Mouse (Mus musculus) thymus, postnatal 14 days (tissue): ENCODE results near the gene Atl1.
A peak's percentile ranks its signal among the peaks of the same experiment; 100 is the strongest.

Experiments
- DNase-seq: peaks from one replicate; pipeline ENCODE4 v3.0.0; 2021

Gene Atl1

DNA sequence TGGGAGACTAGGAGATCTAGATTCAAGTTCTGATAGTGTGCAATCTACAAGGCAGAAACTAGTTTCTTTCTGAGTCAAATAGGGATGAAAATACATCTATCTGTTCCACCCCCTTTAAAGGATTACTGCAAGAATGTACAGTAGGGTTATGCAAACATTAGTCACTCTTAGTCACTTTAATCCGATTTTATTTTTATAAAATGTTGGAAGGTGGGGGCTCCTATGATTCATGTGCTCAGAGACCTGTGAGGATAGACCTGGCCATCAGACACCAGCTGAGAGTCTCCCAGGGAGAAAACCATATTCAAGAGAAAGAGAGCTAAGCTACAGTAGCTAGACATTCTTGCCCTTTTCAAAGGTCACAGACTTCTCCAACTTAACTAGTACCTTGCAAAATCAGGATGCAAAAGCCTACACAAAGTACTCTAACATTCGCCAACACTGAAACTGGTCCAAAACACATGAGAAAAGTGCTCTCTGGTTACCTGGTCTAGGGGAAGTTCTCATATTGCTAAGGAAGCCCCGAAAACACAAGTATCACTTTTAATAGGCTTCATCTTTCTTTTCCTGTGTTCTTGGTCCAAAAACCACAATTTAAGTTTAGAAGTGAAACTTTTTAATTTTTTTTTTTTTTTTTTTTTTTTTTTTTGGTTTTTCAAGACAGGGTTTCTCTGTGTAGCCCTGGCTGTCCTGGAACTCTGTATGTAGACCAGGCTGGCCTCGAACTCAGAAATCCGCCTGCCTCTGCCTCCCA is 7.1 kb upstream of the Atl1 start:
- no peak for DNase-seq

DNA sequence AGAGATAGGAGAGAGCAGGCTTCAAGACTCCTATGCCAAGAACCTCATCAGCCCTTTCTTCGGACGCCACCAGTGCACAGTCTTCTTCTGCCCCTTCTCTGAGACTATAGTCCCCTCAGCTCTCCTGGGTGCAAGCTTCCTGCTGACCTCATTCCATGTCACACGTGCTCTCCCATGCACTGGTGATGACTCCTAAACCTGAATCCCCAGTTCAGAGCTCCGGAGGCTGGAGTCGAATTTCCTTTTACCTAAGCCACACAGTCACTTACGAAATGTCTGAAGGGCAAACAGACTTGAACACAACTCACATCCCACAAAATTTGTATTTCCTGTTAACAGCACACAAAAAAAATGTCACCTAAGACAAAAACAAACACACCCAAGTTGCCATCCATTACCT is 4.6 kb upstream of the Atl1 start:
- DNase-seq: no peak

DNA sequence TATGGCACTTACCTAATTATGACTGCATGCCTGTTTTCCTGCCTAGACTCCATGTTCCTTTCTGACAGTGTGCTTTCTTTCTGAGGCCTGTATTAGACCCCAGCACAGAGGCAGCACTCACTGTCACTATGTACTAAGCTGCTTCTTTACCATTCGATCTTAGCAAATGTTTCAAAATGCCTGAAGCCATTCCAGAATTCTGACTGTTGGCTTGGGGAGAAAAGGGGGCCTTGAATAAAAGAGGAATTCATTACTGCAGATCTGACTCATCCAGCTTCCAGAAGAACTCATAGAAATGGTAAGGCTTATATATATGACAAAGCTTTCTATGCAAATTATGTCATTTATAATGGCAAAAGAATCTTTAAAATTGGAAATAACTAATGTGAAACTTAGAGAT is 4.1 kb upstream of the Atl1 start:
- no peak for DNase-seq

DNA sequence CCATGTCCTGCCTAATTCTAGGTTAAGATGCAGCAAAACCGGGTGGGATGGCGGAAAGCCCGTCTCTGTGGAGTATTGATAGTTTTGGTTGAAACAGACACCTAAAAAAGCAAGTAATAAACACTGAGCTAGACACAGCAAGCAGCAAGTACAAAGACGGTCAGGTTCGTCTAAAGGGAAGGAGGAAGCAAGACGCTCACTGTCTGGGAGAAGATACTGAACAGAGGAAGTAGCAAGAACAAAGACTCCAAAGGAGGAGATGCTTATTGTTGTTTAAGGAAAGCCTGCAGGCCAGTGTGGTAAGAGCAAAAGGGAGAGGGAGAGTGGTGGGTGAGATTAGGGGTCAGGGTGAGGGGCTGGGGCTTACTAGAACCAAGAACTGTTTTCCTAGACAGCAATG is 2.4 kb upstream of the Atl1 start:
- DNase-seq: no peak

DNA sequence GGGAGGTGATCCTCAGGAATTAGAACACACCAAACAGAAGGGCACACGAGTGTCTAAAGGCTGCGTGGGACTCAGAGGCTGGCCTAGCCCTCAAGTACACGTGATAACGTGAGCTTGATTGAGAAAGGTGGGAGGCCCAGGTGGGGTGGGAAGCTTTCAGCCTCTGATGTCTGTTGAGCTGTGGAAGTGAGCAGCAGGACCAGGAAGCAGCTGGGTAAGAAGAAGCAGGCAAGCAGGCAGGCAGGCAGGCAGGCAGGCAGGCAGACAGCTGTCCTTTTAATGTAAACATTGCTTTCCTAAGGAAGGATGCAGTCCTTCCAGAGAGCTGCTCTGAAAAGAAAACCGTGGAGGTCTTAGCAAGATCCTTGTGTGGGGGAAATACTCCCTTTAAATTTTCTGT is 1.9 kb upstream of the Atl1 start:
- DNase-seq: peak; percentile 45

DNA sequence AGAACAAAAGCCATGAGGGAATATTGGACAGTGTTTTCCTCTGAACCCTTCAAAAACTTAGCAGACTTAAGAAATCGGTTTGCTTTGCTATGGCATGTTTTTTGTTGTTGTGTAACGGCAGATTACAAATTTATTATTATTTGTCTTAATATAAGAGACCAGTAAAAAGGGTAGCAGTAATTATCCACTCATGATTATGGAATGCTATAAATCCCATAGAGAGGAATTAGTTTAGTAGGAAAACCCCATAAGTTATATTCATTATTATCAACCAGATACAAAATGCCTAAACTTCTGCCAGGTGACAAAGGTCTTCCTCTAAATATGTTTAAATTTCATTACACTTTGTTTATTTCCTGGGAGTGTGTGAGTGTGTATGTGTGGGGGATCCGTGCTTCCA is 693 bp upstream of the Atl1 start:
- no peak for DNase-seq

DNA sequence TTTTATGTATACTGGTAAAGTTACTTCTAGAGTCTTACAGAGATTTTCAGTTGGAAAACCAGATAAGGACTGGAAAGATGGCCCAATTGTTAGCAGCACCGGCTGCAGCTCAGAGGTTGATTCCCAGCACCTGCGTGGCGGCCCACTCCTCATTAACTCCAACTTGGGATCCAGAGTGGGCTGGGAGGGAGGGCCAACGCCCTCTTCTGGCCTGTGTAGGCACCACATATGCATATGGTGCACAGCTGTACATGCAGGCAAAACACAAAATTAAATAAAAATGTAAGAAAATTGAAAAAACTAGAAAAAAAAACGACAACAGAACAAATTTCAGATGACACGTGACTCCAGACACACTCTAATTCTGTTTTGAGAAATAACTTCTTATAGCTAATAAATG is 1.5 kb downstream of the Atl1 start:
- DNase-seq: no peak

DNA sequence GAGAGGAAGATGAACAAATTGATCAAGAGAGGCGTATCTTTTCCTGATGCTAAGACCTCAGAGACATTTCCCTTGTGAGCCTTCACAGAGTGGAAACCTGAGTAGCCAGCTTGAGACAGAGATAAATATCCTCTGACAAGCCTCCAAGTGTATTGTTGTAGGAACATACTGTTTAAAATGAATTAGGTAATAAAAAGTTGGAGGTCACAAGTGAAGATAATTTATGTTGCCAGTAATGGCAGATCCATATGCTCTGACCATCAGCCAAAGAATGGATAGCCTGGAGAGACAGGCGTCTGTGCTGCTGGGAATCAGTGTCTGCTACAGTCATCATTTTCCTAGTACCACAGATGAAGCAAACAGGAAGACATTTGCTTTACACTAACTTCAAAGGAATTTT is 2.6 kb downstream of the Atl1 start:
- DNase-seq: no peak

DNA sequence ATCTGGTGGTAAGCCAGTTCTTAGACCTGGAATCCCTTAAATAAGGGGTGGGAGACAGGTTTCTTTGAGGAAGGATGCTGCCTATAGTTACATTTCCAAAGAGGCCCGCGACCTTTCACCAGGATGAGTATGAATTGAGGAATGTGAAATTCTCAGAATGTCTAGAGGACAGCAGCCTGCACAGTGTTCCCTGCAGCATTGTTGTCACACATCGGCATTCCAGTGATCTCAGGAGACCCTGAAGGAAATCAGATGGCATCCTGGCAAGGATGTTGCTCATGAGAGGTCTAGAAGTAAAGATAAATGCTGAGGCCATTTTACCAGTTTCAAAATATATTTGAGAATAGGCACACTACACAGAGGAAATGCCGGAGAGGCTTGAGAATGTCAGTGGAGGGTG is 5.7 kb downstream of the Atl1 start:
- DNase-seq: no peak

DNA sequence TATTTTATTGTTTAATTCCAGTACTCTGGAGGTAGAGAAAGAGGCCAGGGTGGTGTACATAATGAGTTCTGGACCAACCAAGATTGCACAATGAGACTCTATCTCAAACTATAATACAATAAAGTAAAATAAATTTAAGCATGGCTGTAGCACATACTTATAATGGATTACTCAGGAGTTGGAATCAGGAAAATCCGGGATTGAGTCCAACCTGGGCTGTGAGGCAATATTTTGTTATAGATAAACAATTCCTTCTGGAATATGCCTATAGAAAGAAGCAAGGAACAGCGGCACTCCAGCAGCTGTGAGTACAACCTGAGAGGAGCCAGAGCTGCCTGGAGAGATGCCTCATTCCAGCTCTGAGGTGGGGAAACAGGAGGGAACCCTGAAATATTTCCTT is 12.6 kb downstream of the Atl1 start:
- no peak for DNase-seq

DNA sequence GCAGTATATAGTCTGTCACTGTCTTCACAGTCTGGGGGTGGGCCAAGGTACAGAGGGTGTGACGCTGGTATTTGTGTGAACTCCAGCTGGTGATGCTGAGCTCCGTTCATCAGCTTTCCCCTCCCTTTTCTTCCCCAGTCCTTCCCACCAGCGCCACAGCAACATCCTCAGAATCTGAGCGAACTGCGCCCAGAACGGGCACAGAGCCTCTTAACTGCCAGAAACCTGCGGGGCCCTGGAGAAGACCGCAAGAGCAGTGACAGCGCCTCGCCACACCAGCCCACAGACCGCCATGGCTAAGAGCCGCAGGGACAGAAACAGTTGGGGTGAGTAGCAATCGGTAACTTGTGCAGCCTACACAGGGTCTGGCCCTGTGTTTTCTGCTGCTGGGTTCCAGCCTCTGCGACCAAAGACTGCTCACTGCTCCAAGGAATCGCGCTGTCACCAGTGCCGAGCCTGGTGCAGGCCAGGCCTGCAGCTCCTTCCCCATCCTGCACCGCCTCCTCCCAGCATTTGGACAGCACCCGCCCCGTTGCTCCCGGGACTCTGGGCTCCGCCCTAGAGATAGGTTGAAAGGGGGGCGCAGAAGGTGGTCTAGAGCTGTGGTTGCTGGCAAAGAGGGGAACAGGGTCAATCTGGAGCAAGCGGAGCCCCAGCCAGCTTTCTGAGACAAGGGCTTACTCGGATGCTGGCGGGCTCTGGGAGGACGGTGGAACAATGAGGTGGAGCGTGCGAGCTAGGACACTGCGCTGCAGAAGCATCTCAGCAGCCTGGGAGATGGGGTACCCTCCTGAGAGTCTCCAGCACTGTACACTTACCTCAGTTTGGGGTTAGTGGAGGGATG is 15.5 kb downstream of the Atl1 start:
- DNase-seq: peak; percentile 11

DNA sequence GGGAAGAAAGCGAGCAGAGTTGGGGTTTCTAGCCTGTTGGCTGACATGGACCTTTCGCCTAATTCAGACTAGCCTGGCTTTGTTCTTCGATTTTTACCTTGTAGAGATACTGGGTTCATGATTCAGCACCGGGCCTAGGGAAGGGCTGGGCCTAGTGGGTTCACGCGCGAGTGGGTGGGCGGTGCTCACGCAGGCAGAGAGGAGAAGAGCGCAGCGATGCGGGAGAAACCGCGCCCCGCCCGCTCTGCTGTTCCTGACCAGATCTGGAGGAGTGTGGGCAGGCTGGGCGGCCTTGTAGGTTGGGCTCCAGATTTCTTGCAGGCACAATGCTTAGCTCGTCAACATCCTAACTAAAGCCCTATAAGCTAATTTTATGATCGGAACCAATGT is 16.1 kb downstream of the Atl1 start:
- DNase-seq: no peak

DNA sequence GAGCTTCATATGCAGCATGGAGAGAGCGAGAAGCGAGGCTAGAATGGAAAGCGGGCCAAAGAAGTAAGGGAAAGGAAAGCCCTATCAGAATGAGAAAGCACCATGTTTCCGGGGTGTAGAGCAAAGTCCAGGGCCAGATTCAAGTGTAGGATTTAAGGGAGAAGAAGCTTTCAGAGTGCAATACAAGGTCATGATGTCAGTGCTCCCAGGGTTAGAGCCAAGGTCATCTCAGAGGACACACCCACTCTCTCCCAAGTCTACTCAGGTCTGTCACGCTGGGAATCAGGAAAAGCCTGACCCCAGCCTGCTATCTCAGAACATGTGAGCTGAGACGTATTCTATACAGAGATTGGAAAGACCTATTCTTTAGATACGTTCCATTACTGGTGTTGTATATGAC is 19.5 kb downstream of the Atl1 start:
- no peak for DNase-seq

DNA sequence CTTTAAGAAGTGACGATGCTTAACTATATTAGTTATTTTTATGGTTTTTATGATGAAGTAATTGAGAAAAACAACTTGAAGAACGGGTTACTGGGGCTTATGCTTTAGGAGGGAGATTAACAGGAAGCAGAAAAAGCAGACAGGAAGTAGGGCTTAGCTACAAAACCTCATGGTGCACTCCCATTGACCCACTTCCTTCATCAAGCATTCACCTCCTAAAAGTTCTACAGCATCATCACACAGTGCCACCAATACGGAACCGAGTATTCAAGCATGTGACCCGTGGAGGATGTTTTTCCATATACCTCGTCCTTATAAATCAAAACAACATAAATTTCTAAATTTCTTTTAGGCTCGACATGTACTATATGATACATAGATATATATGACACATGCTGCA is 20.3 kb downstream of the Atl1 start:
- DNase-seq: no peak

DNA sequence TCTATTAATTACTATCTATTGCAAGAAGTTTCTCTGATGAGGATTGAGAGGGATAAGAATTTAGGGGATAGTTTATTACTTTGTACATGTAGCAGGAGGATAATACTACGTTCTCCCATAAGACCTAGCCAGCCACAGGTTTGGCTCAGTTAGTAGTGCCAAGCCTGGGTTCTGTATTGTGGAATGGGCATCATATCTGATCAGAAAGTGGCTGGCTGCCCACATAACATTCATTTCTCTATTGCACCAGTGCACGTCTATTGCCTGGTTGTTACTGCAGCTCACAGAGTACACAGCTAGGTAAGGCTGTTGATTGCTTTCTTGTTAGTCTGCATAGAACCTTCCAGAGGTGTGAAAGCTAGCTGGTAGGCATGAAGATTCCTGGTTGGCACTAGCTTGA is 25.5 kb downstream of the Atl1 start:
- DNase-seq: no peak

DNA sequence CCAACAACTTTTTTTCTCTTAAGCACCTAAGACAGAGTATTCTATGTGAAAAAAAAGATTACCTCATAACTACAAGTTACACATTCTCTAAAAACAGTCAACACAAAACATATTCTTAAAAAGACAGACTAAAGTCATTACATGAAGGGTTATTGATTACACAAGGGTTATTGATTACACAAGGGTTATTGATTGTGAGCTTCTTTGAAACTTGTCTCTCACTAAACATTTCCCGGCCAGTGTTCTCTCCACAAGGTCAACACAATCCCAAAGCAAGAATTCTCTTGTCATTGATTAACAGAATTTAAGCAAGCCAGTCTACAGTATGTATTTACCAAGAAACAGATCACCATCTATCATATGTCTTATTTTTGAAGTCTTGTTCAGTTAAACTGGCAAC is 29.7 kb downstream of the Atl1 start:
- DNase-seq: no peak

DNA sequence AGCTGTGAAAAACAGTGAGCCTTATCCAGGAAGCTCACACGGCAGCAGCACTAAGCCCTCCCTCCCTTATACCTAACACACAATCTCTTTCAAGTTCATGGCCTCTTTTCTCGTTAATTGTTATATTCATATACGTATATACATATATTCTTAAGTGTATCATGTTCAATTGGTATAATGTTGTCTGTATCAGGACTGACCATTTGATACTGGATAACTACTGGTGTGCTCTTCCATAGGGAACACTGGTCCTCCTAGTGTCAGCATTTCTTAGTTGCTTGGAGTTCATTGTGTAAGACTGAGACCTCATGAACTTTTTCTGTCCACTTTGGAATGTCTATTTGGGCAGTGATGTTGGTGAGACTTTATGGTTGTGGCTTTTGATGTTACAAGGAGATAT is 30.7 kb downstream of the Atl1 start:
- DNase-seq: no peak

DNA sequence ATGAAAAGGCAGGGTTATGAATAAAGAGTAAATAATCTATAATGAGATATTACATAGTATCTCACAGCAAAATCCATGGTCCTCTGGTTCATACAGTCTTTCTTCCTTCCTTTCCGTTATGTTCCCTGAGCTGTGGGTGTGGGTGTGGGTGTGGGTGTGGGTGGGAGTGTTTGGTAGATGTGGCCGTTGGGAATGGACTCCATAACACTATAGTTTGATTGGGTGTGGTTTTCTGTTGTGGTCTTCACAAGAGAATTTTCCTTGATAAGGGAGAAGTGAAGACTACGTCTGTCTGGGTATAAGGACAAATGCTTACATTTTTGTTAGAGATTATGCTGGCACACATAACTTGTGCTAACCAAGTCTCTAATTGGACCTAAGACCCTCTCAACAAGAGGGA is 31.2 kb downstream of the Atl1 start:
- no peak for DNase-seq

DNA sequence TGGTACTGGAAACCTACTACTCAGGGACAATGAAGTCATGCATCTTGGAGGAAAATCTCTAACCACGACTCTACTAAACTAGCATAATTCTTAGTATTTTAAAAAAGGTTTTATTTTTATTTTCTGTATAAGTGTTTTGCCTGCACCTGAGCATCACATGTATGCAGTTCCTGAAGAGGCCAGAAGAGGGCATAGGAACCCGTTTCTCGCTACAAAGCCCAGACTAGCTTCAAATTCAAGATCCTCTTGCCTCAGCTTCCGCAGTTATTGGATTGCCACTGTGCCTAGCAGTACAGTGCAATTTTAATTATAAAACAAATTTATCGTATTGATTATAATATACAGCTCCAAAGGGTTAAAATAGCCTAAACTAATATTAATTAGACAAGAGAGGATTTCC is 31.6 kb downstream of the Atl1 start:
- peak; percentile 52 for DNase-seq

DNA sequence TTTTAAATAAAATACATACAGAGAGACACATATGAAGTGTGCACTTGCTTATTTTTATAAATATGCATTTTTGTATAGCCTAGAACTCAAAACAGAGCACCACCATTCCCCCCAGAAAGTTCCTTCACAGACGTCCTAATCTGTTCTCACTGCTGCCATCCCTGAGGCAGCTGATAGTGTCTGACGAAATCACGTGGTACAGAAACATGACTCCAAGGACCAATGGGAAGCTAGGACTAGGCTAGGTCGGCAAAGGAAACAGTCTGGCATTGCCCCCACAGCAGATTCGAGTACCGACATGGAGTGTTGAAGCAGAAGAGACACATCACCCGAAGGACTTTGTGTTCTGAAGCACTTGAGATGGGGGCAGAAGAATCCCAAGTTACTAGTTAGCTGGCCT is 34.3 kb downstream of the Atl1 start:
- DNase-seq: peak; percentile 9

DNA sequence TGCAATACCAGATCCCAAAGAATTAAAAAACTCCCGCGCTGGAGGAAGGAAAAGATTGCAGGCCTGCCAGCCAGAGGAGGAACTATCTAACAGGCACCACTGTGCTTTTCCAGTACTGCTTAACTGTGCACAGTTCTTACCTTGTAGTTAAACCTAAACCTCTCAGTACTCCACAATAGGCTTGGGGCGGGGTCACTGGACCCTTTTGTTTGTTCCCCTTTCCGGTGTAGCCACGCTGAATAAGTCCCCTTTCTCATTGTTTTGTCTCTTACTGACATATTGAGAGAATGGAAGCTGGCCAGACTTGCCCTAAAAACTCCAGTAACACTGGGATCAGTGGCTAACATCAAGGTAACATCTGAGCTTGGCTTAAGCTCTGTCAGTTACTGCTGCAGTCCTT is 45.3 kb downstream of the Atl1 start:
- DNase-seq: no peak

DNA sequence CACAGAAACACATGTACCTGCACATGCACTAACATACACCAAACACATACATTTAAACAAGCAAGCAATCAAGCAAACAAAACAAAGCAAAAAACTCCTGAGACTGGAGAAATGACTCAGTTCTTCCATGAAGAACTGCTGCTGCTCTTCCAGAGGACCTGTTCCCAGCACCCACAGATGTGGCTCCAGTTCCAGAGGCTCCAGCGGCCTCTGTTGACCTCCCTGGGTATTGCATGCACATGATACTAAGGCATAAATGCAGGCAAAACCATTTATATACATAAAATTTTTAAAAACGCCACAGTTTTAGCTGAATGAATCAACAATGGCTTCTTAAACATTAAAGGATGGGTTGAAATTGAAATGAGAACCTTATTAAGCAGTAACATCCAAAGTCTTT is 46.9 kb downstream of the Atl1 start:
- DNase-seq: peak; percentile 13

DNA sequence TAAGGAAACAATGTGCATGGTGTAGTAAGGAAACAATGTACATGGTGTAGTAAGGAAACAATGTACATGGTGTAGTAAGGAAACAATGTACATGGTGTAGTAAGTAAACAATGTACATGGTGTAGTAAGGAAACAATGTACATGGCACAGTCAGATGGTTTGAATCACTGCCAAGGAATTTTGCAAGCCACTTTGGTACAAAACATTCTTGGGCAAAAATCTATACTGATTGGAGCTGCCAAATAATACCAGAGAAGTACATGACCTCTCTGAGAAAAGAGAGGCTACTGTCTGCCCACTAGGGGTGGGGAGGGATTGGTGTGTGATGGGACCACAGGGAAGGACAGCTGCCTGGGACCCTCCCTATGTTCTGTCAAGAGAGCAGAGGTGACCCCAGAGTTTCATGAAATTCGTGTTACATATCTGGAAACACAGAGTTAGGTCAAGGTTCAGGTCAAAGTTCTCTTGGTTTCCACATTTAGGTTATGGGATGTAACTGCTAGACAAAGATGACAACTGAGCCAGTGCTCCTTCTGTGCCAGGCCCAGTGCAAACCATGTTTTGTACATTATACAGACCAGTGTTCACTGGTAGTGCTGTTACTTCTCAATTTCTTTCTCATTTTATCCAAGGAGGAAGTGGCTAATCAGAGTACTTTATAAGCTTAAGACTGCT is 49.4 kb downstream of the Atl1 start:
- no peak for DNase-seq

DNA sequence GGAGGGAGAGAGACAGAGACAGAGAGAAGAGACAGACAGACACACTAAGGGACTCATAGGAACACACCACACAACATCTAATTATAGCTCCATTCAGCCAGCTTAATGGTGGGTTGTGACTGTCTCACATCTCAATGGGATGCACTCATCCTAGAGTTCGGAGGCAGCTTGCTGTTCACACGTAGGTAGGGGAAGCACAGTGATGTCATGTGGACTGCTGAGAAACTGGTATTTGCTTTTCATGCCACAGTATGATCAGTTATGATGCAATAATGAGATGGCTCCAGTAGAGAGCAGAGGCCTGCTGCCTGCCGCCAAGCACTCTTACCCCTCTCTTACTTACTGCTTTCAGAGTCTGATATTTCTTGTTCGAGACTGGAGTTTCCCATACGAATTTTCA is 53.4 kb downstream of the Atl1 start:
- no peak for DNase-seq
